Mouse (Mus musculus) v-Abl transformed pro-B cells (cell line): ENCODE data around the gene Nudt3.

Source experiments
- in situ Hi-C, 2 experiments: fragments of 400-800 bp; cut with MboI; formaldehyde crosslinking; loops; one replicate each; pipeline ENCODE4 v1.15.1; 2025; ENCODE audit not compliant: unreplicated experiment in 2 of 2

Gene Nudt3

GRCm38 (mm10) chr17:27623360-27624326 lies at the start of gene Nudt3:
Nudt3 (minus strand) TSS chr17:27623495.
- in situ Hi-C loops: no loop called here

GRCm38 (mm10) chr17:27671720-27672119 lies 48.4 kb upstream of the Nudt3 start:
- in situ Hi-C loops: no loop called here

- in situ Hi-C loops: no loop called here
Measured at GRCm38 (mm10) chr17:27658767-27659166, 35.5 kb upstream of the Nudt3 start.

GRCm38 (mm10) chr17:27657123-27657522 lies 33.8 kb upstream of the Nudt3 start:
- in situ Hi-C loops: no loop called here

- in situ Hi-C loops: no loop called here
Measured at GRCm38 (mm10) chr17:27656414-27656813, 33.1 kb upstream of the Nudt3 start.

GRCm38 (mm10) chr17:27656011-27656399 lies 32.7 kb upstream of the Nudt3 start:
- in situ Hi-C loops: no loop called here

- in situ Hi-C loops: no loop called here
Measured at GRCm38 (mm10) chr17:27655089-27656010, 32.1 kb upstream of the Nudt3 start, which contains the start of gene Pacsin1. Pacsin1 (plus strand) TSS chr17:27655509.

GRCm38 (mm10) chr17:27653253-27653959 lies 30.1 kb upstream of the Nudt3 start:
- in situ Hi-C loops: loop anchor here in 1 of 2 experiments (5.0 kb wide), 1 partner anchor 114 kb away; no protein-coding TSS in a partner anchor

- in situ Hi-C loops: loop anchor here in 1 of 2 experiments (5.0 kb wide), 1 partner anchor 115 kb away; no protein-coding TSS in a partner anchor
Measured at GRCm38 (mm10) chr17:27652046-27652790, 28.9 kb upstream of the Nudt3 start.

- in situ Hi-C loops: loop anchor here in 1 of 2 experiments (5.0 kb wide), 1 partner anchor 117 kb away; no protein-coding TSS in a partner anchor
Measured at GRCm38 (mm10) chr17:27650586-27650985, 27.3 kb upstream of the Nudt3 start.

- in situ Hi-C loops: loop anchor here in 1 of 2 experiments (5.0 kb wide), 1 partner anchor 117 kb away; no protein-coding TSS in a partner anchor
Measured at GRCm38 (mm10) chr17:27650160-27650559, 26.9 kb upstream of the Nudt3 start.

- in situ Hi-C loops: loop anchor here in 1 of 2 experiments (5.0 to 10.0 kb wide), 3 partner anchors 121 to 519 kb away; partner anchors contain the start of gene Tcp11
Measured at GRCm38 (mm10) chr17:27645807-27646206, 22.5 kb upstream of the Nudt3 start.

- in situ Hi-C loops: loop anchor here in 1 of 2 experiments (10.0 kb wide), 2 partner anchors 440 to 520 kb away; partner anchors contain the start of gene Tcp11
Measured at GRCm38 (mm10) chr17:27644572-27644971, 21.3 kb upstream of the Nudt3 start.

GRCm38 (mm10) chr17:27643756-27644155 lies 20.5 kb upstream of the Nudt3 start:
- in situ Hi-C loops: loop anchor here in 1 of 2 experiments (10.0 kb wide), 2 partner anchors 441 to 521 kb away; partner anchors contain the start of gene Tcp11

GRCm38 (mm10) chr17:27643101-27643500 lies 19.8 kb upstream of the Nudt3 start:
- in situ Hi-C loops: loop anchor here in 1 of 2 experiments (10.0 kb wide), 2 partner anchors 442 to 522 kb away; partner anchors contain the start of gene Tcp11

GRCm38 (mm10) chr17:27642491-27643062 lies 19.3 kb upstream of the Nudt3 start:
- in situ Hi-C loops: loop anchor here in 1 of 2 experiments (10.0 kb wide), 2 partner anchors 442 to 522 kb away; partner anchors contain the start of gene Tcp11

GRCm38 (mm10) chr17:27639851-27640250 lies 16.6 kb upstream of the Nudt3 start:
- in situ Hi-C loops: loop anchor here (10.0 kb wide), 3 partner anchors 105 to 525 kb away; partner anchors contain the start of gene Tcp11 (in 1 of the 2)

GRCm38 (mm10) chr17:27638921-27639332 lies 15.6 kb upstream of the Nudt3 start:
- in situ Hi-C loops: loop anchor here in 1 of 2 experiments (10.0 kb wide), 1 partner anchor 104 kb away; no protein-coding TSS in a partner anchor
